Mouse (Mus musculus): ENCODE results near the gene Bzw2.

- peak; percentile 5; the same call in 1 of the 2 replicates for TF ChIP-seq CTCF (IDR thresholded peaks at IDR 0.05)
- TF ChIP-seq EP300 (IDR thresholded peaks at IDR 0.05) = no peak
These were observed 115.5 kb downstream of the Bzw2 start, which contains the start of gene Tspan13 for GRCm38 (mm10) chr12:36042348-36042778.
